Mouse (Mus musculus) common myeloid progenitor, adult 5-6 weeks (primary cell): ENCODE results near the gene Vps13d. TPM values are rescaled to one million over a fixed set of nuclear protein-coding genes. Genes with fewer than 3 reads are reported as not detected.

Source experiments
- ATAC-seq: replicated peaks from 2 replicates; pipeline ENCODE4 v1.8.0; 2016; ENCODE audit warnings: low read depth, mild to moderate bottlenecking, moderate TSS enrichment, inconsistent platforms; ENCODE audit not compliant: poor library complexity, severe bottlenecking
- total RNA-seq: library from RNA; stranded (forward); fragments of 200-1000, 187-1606 nt; gene quantifications from 2 replicates; pipeline ENCODE4 v1.2.3, GENCODE M21; 2017

Gene Vps13d
- total RNA-seq, 1 experiment from 2014 or later = 41.7 TPM

- ATAC-seq = no peak
Measured at GRCm38 (mm10) chr4:145016669-145017068, 178.1 kb downstream of the Vps13d start.

- no peak for ATAC-seq
Measured at GRCm38 (mm10) chr4:145014632-145014960, 180.2 kb downstream of the Vps13d start.

- no peak for ATAC-seq
Measured at GRCm38 (mm10) chr4:145013760-145014631, 180.8 kb downstream of the Vps13d start.

GRCm38 (mm10) chr4:145013187-145013586 lies 181.6 kb downstream of the Vps13d start:
- ATAC-seq = peak; percentile 64

GRCm38 (mm10) chr4:145011156-145011555 lies 183.6 kb downstream of the Vps13d start:
- ATAC-seq = no peak

GRCm38 (mm10) chr4:145009934-145010333 lies 184.9 kb downstream of the Vps13d start:
- ATAC-seq = no peak

GRCm38 (mm10) chr4:145009437-145009836 lies 185.4 kb downstream of the Vps13d start:
- no peak for ATAC-seq

- no peak for ATAC-seq
Measured at GRCm38 (mm10) chr4:145005943-145006545, 188.8 kb downstream of the Vps13d start.

- ATAC-seq = no peak
Measured at GRCm38 (mm10) chr4:145004176-145004575, 190.6 kb downstream of the Vps13d start.

GRCm38 (mm10) chr4:145002733-145003132 lies 192.1 kb downstream of the Vps13d start:
- ATAC-seq = no peak

GRCm38 (mm10) chr4:144999903-145000382 lies 194.9 kb downstream of the Vps13d start:
- peak; percentile 46 for ATAC-seq

- ATAC-seq = peak; percentile 55
Measured at GRCm38 (mm10) chr4:144999572-144999880, 195.3 kb downstream of the Vps13d start.

- ATAC-seq = no peak
Measured at GRCm38 (mm10) chr4:144998808-144999571, 195.8 kb downstream of the Vps13d start.

- ATAC-seq = no peak; the same call in 1 of the 2 replicates
Measured at GRCm38 (mm10) chr4:144997887-144998658, 196.7 kb downstream of the Vps13d start.

- ATAC-seq = no peak
Measured at GRCm38 (mm10) chr4:144996996-144997820, 197.6 kb downstream of the Vps13d start.

- peak; percentile 61 for ATAC-seq
Measured at GRCm38 (mm10) chr4:144995826-144996225, 199.0 kb downstream of the Vps13d start.

- no peak for ATAC-seq
Measured at GRCm38 (mm10) chr4:144993047-144993917, 201.5 kb downstream of the Vps13d start.

- ATAC-seq = no peak
Measured at GRCm38 (mm10) chr4:144992413-144992812, 202.4 kb downstream of the Vps13d start.
